Mouse (Mus musculus) liver, embryonic 14.5 days (tissue): ENCODE data around the gene Rnf19b.

ENCODE experiments used
- CTCF ChIP-seq: IDR thresholded peaks from 2 replicates; pipeline ENCODE4 v1.5.1; 2016; ENCODE audit warnings: antibody characterized with exemption, low read depth, control low read depth
- EP300 ChIP-seq: IDR thresholded peaks from 2 replicates; pipeline ENCODE4 v1.6.1; 2016; ENCODE audit warnings: antibody characterized with exemption, low read depth

DNA sequence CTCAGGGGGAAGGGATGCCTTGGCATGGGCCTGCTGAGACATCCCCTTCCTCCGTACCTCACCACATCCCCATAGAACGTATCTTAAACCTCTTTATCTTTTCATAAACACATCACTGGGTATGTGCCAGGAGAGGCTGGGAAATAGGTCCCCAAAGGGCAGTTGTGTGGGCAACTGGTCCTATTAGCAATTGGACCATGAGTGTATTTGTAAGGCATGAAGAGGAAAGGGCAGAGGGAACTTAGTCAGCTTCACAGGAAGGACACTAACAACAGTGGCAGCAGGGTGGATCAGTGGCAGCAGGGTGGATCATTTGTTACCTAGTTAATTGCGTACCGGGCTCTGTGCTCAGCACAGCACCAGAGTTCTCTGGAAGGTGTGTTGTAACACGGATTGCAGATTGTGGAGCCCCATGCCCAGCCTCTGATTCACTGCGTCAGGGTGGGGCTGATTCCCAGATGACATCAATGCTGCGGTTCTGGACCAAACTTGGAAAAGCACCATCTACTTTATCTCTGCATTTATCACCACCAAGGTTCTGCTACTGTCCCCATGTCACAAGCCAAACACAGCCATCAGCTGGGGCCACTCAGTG lies 22.1 kb upstream of the Rnf19b start:
- TF ChIP-seq CTCF (no peak), EP300 (no peak)
